Mouse (Mus musculus) thymus, adult 18-20 months (tissue): ENCODE measurements around the gene Usp48.

Source experiments
- DNase-seq, 2 experiments: peaks; one replicate each; pipeline ENCODE4 v3.0.0; 2022; ENCODE audit warnings: mixed read lengths in 2 of 2

The Usp48 gene

GRCm38 (mm10) chr4:137695300-137695699, 101.7 kb downstream of the Usp48 start:
- DNase-seq: no peak

GRCm38 (mm10) chr4:137695900-137696299, 102.3 kb downstream of the Usp48 start:
- no peak for DNase-seq

GRCm38 (mm10) chr4:137697156-137697885, 103.8 kb downstream of the Usp48 start:
- no peak for DNase-seq

DNA sequence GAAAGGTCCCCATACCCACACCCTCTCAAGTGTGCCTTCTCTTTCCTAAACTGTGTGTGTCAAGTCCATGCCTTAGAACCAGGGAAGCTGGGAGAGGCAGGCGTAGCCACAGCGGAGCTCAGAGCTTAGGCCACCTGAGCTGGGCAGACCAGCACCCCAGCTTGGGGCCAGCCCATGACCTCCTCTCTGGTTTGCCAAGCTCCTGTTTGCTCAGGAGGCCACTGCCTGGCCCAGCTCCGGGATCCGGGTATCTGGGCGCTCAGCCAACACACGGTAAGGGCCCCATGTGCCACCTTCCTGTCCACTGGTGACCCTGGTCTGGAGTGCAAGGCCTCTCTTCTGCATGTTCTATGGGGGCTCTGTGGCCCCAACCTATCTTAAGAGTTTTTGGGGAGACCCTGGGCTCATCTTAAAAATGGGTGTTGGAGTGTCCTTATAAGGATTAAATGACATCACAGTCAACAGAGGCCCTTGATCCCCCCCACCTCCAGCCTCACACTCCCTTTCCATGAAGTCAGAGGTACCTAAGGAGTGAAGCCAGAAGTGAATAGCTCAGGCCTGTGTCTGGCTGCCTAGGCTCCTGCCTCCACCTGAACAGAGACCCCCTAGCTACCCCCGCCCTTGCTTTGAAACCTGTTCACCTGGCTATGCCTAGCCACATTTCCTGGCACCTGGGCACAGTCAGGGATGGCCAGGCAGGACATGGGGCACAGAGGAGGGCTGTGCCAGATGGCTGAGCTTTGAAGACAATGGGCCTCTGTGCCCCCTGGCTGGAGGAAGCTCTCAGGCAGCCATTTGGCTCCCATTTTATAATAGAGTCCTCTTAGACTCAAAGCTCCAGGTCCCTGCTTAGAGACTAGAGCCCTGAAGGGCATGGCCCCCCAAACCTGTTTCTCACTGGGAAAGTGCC, 104.8 kb downstream of the Usp48 start:
- no peak for DNase-seq

GRCm38 (mm10) chr4:137699264-137700211, 106.0 kb downstream of the Usp48 start:
- no peak for DNase-seq

GRCm38 (mm10) chr4:137700960-137701359, 107.4 kb downstream of the Usp48 start:
- no peak for DNase-seq

DNA sequence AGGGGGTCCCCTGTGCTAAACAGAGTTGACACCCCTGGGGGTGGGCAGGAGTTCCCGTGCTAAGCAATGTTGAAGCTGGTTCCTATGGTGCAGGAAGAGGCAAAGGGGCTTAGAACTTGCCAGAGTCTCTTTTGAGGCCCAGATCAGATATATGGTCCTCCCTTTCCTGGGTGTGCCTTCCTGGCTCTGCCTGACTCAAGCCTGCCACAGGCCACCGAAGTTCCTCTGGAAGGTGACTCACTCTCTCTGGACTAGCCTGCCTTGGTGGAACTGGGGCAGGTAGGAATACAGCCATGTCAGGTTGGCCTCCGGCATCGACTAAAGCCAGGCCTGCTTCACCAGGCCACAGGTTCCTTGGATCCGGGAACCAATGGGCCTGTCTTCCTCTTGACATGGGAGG, 109.5 kb downstream of the Usp48 start:
- no peak for DNase-seq

- DNase-seq: no peak
Observed at GRCm38 (mm10) chr4:137704561-137704960, 111.0 kb downstream of the Usp48 start.

DNA sequence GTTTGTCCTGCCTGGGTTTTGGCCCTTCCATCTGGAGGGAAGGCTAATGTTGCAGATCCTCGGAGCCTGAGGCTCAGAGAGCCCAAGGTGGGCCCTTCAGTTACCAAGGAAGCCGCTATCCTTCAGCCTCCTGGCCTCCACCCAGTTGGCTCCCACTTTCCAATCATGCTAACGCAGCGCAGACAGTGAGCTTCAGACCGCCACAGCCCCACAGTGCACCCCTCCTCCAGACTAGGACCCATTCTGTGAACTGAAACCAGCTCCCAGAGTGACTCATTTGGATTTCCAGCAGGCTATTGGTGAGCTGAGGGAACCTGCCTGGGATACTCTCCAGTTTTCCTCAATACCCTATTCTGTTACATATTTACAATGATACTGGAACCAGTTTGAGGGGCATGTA, 111.8 kb downstream of the Usp48 start:
- DNase-seq: no peak

DNA sequence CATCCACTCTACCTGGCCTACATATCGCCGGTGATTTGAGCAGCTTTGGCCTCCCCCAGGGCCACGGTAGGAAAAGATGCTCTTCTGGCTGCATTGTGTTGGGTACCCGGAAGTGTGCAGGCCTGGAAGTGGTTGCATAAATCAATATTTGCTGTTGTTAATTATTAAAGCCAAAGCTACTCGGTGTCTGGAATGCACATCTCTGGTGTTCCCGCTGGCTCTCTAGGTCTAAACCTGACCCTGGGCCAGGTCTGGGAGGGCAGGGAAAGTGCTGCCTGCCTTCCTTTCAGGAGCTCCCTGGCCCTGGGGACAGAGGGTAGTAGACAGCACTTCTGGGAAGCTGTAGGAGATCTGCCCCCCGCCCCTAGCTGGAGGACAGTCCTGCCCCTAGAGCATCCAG, 113.0 kb downstream of the Usp48 start:
- DNase-seq: no peak

DNA sequence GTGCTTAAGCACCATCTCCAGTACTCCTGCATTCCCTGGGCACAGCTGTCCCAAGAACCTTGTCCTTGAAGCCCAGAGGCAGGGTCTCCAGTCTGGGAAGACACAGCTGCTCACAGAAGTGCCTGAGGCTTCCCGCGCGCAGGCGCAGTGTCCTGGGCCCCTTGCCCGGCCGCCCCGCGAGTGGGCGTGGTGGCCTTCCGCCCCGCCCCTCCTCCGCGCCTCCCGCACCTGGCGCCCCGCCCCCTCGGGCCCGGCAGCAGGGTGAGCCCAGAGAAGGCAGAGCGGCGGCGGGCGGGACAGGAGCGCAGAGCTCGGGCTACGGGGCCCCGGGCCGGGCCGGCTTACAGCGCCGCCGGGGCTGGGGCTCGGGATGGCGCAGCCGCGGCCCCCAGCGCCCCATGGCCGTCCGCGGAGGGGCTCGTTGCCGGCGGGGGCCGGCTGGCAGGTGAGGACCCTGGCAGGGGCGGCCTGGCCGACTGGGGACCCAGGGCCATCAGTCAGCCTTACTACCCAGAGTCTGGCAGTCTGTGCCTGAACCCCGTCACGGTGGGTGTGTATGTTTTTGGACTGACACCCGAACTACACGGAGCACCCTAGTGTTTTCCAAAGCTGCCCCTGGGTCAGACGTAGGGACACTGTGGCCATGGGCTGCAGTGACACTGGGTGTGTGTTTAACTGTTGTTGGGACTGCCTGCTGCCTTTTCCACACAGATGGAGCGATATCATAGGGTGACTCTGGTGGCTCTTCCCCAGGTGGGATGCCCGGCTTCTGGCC, 113.8 kb downstream of the Usp48 start:
- DNase-seq: peak; percentile 71 to 77
